Mouse (Mus musculus) intestine, embryonic 16.5 days (tissue): ENCODE data around the gene Mbnl2. TPM values are rescaled to one million over a fixed set of nuclear protein-coding genes. Genes with fewer than 3 reads are reported as not detected.

Experiments
- ATAC-seq: fragments of 200-750 bp; cut with Nextera tagmentation; 2 replicates; pipeline ENCODE4 v1.8.0; 2017; ENCODE audit warnings: moderate TSS enrichment, moderate library complexity
- H3K27ac ChIP-seq: fragments of 300-500 bp; sonication (generic); 2 replicates; pipeline ENCODE4 v1.5.1; 2014; ENCODE audit warnings: mild to moderate bottlenecking, low read length
- H3K27me3 ChIP-seq: fragments of 300-500 bp; sonication (generic); replicated peaks from 2 replicates; pipeline ENCODE4 v1.6.1; 2014; ENCODE audit warnings: low read length, control low read depth, mixed read lengths; ENCODE audit not compliant: control insufficient read depth, insufficient read depth
- H3K36me3 ChIP-seq: fragments of 300-500 bp; sonication (generic); 2 replicates; pipeline ENCODE4 v1.6.1; 2014; ENCODE audit warnings: low read length, control low read depth; ENCODE audit not compliant: control insufficient read depth, insufficient read depth
- H3K4me1 ChIP-seq: fragments of 300-500 bp; sonication (generic); 2 replicates; pipeline ENCODE4 v1.6.1; 2014; ENCODE audit warnings: low read length, control low read depth, mixed read lengths; ENCODE audit not compliant: control insufficient read depth, insufficient read depth
- H3K4me2 ChIP-seq: fragments of 300-500 bp; sonication (generic); 2 replicates; pipeline ENCODE4 v1.6.1; 2014; ENCODE audit warnings: low read depth, low read length, control low read depth
- H3K4me3 ChIP-seq: fragments of 300-500 bp; sonication (generic); 2 replicates; pipeline ENCODE4 v1.5.1; 2014; ENCODE audit warnings: mild to moderate bottlenecking, low read length
- H3K9ac ChIP-seq: fragments of 300-500 bp; sonication (generic); 2 replicates; pipeline ENCODE4 v1.6.1; 2014; ENCODE audit warnings: low read depth, low read length
- H3K9me3 ChIP-seq: fragments of 300-500 bp; sonication (generic); 2 replicates; pipeline ENCODE4 v1.6.1; 2016; ENCODE audit warnings: low read length, control low read depth; ENCODE audit not compliant: control insufficient read depth
- WGBS: fragments of 180-500 bp; shearing (Covaris S2); extraction: QIAGEN DNeasy Blood & Tissue Kit; methylation state at CpG from one replicate; pipeline ENCODE4 v1.1.7; 2014; 5-methylcytosine and 5-hydroxymethylcytosine counted together
- polyA plus RNA-seq: library from polyadenylated mRNA; unstranded; fragments of >200 nt; fragmentation: Nextera tagmentation; extraction: Ambion mirVana; gene quantifications from 2 replicates; pipeline ENCODE4 v1.2.1, GENCODE M21; 2015

Mbnl2 gene
- polyA plus RNA-seq, 1 experiment from 2014 or later: 114 TPM

GRCm38 (mm10) chr14:120284504-120284903 is 9.0 kb downstream of the Mbnl2 start:
- H3K27ac ChIP-seq: no peak overlapping the region
- no peak overlapping the region for H3K4me3 ChIP-seq
- 70% methylated on average over 5 of the region's 5 CpGs for WGBS
- no peaks in the 10 kb centered on the region for H3K9me3 ChIP-seq
- H3K36me3 ChIP-seq: no peaks in the 10 kb centered on the region; the same call in none of the 2 replicates
- H3K4me2 ChIP-seq: no peak overlapping the region
- no peaks in the 10 kb centered on the region for H3K27me3 ChIP-seq
- H3K4me1 ChIP-seq: peaks cover 48% of the 10 kb centered on the region
- ATAC-seq: no peak
- H3K9ac ChIP-seq: no peak overlapping the region

- H3K27ac ChIP-seq: peak overlapping the region; percentile 19
- H3K4me2 ChIP-seq: peak overlapping the region; percentile 3; the same call in 1 of the 2 replicates
- H3K9ac ChIP-seq: 0 out of 2 replicates have a peak overlapping the region, but pooled peaks have one; percentile 38
- WGBS: 49% methylated on average over 21 of the region's 21 CpGs
- no peak overlapping the region for H3K4me3 ChIP-seq
- no peaks in the 10 kb centered on the region for H3K9me3 ChIP-seq
- peaks cover 56% of the 10 kb centered on the region for H3K4me1 ChIP-seq
- ATAC-seq: no peak
- H3K36me3 ChIP-seq: peaks cover 3% of the 10 kb centered on the region
- no peaks in the 10 kb centered on the region for H3K27me3 ChIP-seq
Observed at GRCm38 (mm10) chr14:120287121-120287986, 11.9 kb downstream of the Mbnl2 start.

- H3K27me3 ChIP-seq: no peaks in the 10 kb centered on the region
- H3K27ac ChIP-seq: peak overlapping the region; percentile 19; the same call in 1 of the 2 replicates
- H3K36me3 ChIP-seq: peaks cover 3% of the 10 kb centered on the region
- no peak for ATAC-seq
- H3K9ac ChIP-seq: 0 out of 2 replicates have a peak overlapping the region, but pooled peaks have one; percentile 38
- H3K4me2 ChIP-seq: no peak overlapping the region
- H3K4me1 ChIP-seq: peaks cover 58% of the 10 kb centered on the region
- no peaks in the 10 kb centered on the region for H3K9me3 ChIP-seq
- no peak overlapping the region for H3K4me3 ChIP-seq
Observed at GRCm38 (mm10) chr14:120287987-120288275, 12.5 kb downstream of the Mbnl2 start.

GRCm38 (mm10) chr14:120288378-120289002 is 13.0 kb downstream of the Mbnl2 start:
- 78% methylated on average over 10 of the region's 10 CpGs for WGBS
- peaks cover 61% of the 10 kb centered on the region for H3K4me1 ChIP-seq
- no peaks in the 10 kb centered on the region for H3K27me3 ChIP-seq
- no peak overlapping the region; the same call in 1 of the 2 replicates for H3K27ac ChIP-seq
- no peak for ATAC-seq
- H3K4me3 ChIP-seq: no peak overlapping the region
- peaks cover 3% of the 10 kb centered on the region for H3K36me3 ChIP-seq
- H3K4me2 ChIP-seq: no peak overlapping the region
- H3K9ac ChIP-seq: no peak overlapping the region
- H3K9me3 ChIP-seq: no peaks in the 10 kb centered on the region

- Histone ChIP-seq H3K9me3 (no peaks in the 10 kb centered on the region), H3K27ac (peak overlapping the region; percentile 45; the same call in 1 of the 2 replicates), H3K4me2 (no peak overlapping the region), H3K4me3 (no peak overlapping the region), H3K27me3 (no peaks in the 10 kb centered on the region), H3K4me1 (peaks cover 61% of the 10 kb centered on the region), H3K36me3 (peaks cover 3% of the 10 kb centered on the region), H3K9ac (no peak overlapping the region)
- ATAC-seq: no peak
- 63% methylated on average over 9 of the region's 9 CpGs for WGBS
Observed at GRCm38 (mm10) chr14:120289065-120289464, 13.6 kb downstream of the Mbnl2 start.

- 75% methylated on average over 7 of the region's 7 CpGs for WGBS
Observed at GRCm38 (mm10) chr14:120289528-120289927, 14.1 kb downstream of the Mbnl2 start.

GRCm38 (mm10) chr14:120291226-120291757 is 15.8 kb downstream of the Mbnl2 start:
- Histone ChIP-seq H3K9ac (no peak overlapping the region), H3K4me2 (no peak overlapping the region), H3K4me3 (no peak overlapping the region), H3K27me3 (no peaks in the 10 kb centered on the region), H3K27ac (peak overlapping the region; percentile 33; the same call in 1 of the 2 replicates), H3K4me1 (peaks cover 59% of the 10 kb centered on the region), H3K36me3 (peaks cover 3% of the 10 kb centered on the region), H3K9me3 (no peaks in the 10 kb centered on the region)
- WGBS: 89% methylated on average over 13 of the region's 13 CpGs
- ATAC-seq: no peak

More at GRCm38 (mm10) chr14:120289528-120289927, 14.1 kb downstream of the Mbnl2 start:
- Histone ChIP-seq H3K27me3 (no peaks in the 10 kb centered on the region), H3K27ac (peak overlapping the region; percentile 45; the same call in 1 of the 2 replicates), H3K9me3 (no peaks in the 10 kb centered on the region), H3K4me2 (no peak overlapping the region), H3K36me3 (peaks cover 3% of the 10 kb centered on the region), H3K4me1 (peaks cover 59% of the 10 kb centered on the region), H3K4me3 (no peak overlapping the region), H3K9ac (no peak overlapping the region)
- ATAC-seq: no peak

- Histone ChIP-seq H3K4me1 (peaks cover 59% of the 10 kb centered on the region), H3K27ac (peak overlapping the region; percentile 76), H3K4me2 (no peak overlapping the region), H3K36me3 (peaks cover 3% of the 10 kb centered on the region; the same call in 1 of the 2 replicates), H3K4me3 (no peak overlapping the region), H3K9ac (0 out of 2 replicates have a peak overlapping the region, but pooled peaks have one; percentile 36), H3K9me3 (no peaks in the 10 kb centered on the region), H3K27me3 (no peaks in the 10 kb centered on the region)
- peak; percentile 11; the same call in 1 of the 2 replicates for ATAC-seq
- 60% methylated on average over 5 of the region's 5 CpGs for WGBS
Observed at GRCm38 (mm10) chr14:120292133-120292532, 16.7 kb downstream of the Mbnl2 start.

GRCm38 (mm10) chr14:120292617-120293195 is 17.2 kb downstream of the Mbnl2 start:
- Histone ChIP-seq H3K36me3 (0 out of 2 replicates have a peak, but pooled peaks cover 3% of the 10 kb centered on the region), H3K27ac (peak overlapping the region; percentile 76), H3K4me3 (no peak overlapping the region), H3K4me1 (peaks cover 58% of the 10 kb centered on the region), H3K4me2 (no peak overlapping the region), H3K27me3 (no peaks in the 10 kb centered on the region), H3K9me3 (no peaks in the 10 kb centered on the region), H3K9ac (0 out of 2 replicates have a peak overlapping the region, but pooled peaks have one; percentile 36)
- peak; percentile 51 for ATAC-seq
- WGBS: 53% methylated on average over 6 of the region's 6 CpGs
